Mouse (Mus musculus) midbrain, embryonic 13.5 days (tissue): ENCODE results near the gene Sorbs1. TPM values are rescaled to one million over a fixed set of nuclear protein-coding genes. Genes with fewer than 3 reads are reported as not detected.

Source experiments
- ATAC-seq: fragments of 200-750 bp; cut with Nextera tagmentation; 2 replicates; pipeline ENCODE4 v1.8.0; 2017; ENCODE audit warnings: mild to moderate bottlenecking, moderate TSS enrichment, moderate library complexity
- H3K27ac ChIP-seq: fragments of 300-500 bp; sonication (generic); 2 replicates; pipeline ENCODE4 v1.5.1; 2015; ENCODE audit warnings: inconsistent platforms, mild to moderate bottlenecking, moderate library complexity
- H3K27me3 ChIP-seq: fragments of 300-500 bp; sonication (generic); 2 replicates; pipeline ENCODE4 v1.6.1; 2015; ENCODE audit warnings: mild to moderate bottlenecking, inconsistent platforms
- H3K36me3 ChIP-seq: fragments of 300-500 bp; sonication (generic); 2 replicates; pipeline ENCODE4 v1.6.1; 2015; ENCODE audit warnings: mild to moderate bottlenecking, inconsistent platforms
- H3K4me1 ChIP-seq: fragments of 300-500 bp; sonication (generic); replicated peaks from 2 replicates; pipeline ENCODE4 v1.6.1; 2015; ENCODE audit warnings: inconsistent platforms
- H3K4me2 ChIP-seq: fragments of 300-500 bp; sonication (generic); replicated peaks from 2 replicates; pipeline ENCODE4 v1.6.1; 2015; ENCODE audit warnings: moderate library complexity, mild to moderate bottlenecking, inconsistent platforms
- H3K4me3 ChIP-seq: fragments of 300-500 bp; sonication (generic); replicated peaks from 2 replicates; pipeline ENCODE4 v1.5.1; 2015; ENCODE audit warnings: mild to moderate bottlenecking, inconsistent platforms
- H3K9ac ChIP-seq: fragments of 300-500 bp; sonication (generic); replicated peaks from 2 replicates; pipeline ENCODE4 v1.6.1; 2015; ENCODE audit warnings: mild to moderate bottlenecking, inconsistent platforms
- H3K9me3 ChIP-seq: fragments of 300-500 bp; sonication (generic); 2 replicates; pipeline ENCODE4 v1.6.1; 2016; ENCODE audit warnings: mild to moderate bottlenecking, inconsistent platforms
- WGBS: fragments of 180-500 bp; shearing (Covaris S2); methylation state at CpG from one replicate; pipeline ENCODE4 v1.1.7; 2015; 5-methylcytosine and 5-hydroxymethylcytosine counted together
- polyA plus RNA-seq: library from polyadenylated mRNA; unstranded; fragments of >200 nt; fragmentation: Nextera tagmentation; extraction: Ambion mirVana; gene quantifications from 2 replicates; pipeline ENCODE4 v1.2.1, GENCODE M21; 2015

The Sorbs1 gene
- polyA plus RNA-seq, 1 experiment from 2014 or later, result 78.7 TPM

GRCm38 (mm10) chr19:40275401-40276188 is 238.0 kb downstream of the Sorbs1 start:
- Histone ChIP-seq H3K9ac (no peak overlapping the region), H3K36me3 (no peaks in the 10 kb centered on the region), H3K4me1 (peaks cover 11% of the 10 kb centered on the region), H3K9me3 (no peaks in the 10 kb centered on the region), H3K4me3 (no peak overlapping the region), H3K27ac (no peak overlapping the region), H3K27me3 (peaks cover 27% of the 10 kb centered on the region), H3K4me2 (no peak overlapping the region)
- no peak for ATAC-seq
- 90% methylated on average over 14 of the region's 14 CpGs for WGBS

- Histone ChIP-seq H3K27me3 (peaks cover 39% of the 10 kb centered on the region), H3K27ac (no peak overlapping the region), H3K9me3 (no peaks in the 10 kb centered on the region), H3K9ac (no peak overlapping the region), H3K4me3 (no peak overlapping the region), H3K4me1 (peaks cover 16% of the 10 kb centered on the region), H3K36me3 (no peaks in the 10 kb centered on the region), H3K4me2 (no peak overlapping the region)
- no peak for ATAC-seq
- WGBS, result 6% methylated on average over 13 of the region's 13 CpGs
These were observed 240.9 kb downstream of the Sorbs1 start for GRCm38 (mm10) chr19:40272674-40273073.

GRCm38 (mm10) chr19:40271308-40271892 is 242.2 kb downstream of the Sorbs1 start, which contains the start of gene Pdlim1:
Gene Pdlim1, minus strand, starts transcription at chr19:40271842.
- Histone ChIP-seq H3K36me3 (no peaks in the 10 kb centered on the region), H3K27me3 (peaks cover 39% of the 10 kb centered on the region), H3K4me1 (peaks cover 16% of the 10 kb centered on the region), H3K4me2 (peak within 1 kb of the TSS; percentile 79), H3K9ac (peak within 1 kb of the TSS; percentile 56; the same call in 1 of the 2 replicates), H3K9me3 (no peaks in the 10 kb centered on the region), H3K27ac (no peak within 1 kb of the TSS), H3K4me3 (peak within 1 kb of the TSS; percentile 50)
- peak; percentile 80 for ATAC-seq
- under 1% methylated on average over 54 of the region's 54 CpGs for WGBS

DNA sequence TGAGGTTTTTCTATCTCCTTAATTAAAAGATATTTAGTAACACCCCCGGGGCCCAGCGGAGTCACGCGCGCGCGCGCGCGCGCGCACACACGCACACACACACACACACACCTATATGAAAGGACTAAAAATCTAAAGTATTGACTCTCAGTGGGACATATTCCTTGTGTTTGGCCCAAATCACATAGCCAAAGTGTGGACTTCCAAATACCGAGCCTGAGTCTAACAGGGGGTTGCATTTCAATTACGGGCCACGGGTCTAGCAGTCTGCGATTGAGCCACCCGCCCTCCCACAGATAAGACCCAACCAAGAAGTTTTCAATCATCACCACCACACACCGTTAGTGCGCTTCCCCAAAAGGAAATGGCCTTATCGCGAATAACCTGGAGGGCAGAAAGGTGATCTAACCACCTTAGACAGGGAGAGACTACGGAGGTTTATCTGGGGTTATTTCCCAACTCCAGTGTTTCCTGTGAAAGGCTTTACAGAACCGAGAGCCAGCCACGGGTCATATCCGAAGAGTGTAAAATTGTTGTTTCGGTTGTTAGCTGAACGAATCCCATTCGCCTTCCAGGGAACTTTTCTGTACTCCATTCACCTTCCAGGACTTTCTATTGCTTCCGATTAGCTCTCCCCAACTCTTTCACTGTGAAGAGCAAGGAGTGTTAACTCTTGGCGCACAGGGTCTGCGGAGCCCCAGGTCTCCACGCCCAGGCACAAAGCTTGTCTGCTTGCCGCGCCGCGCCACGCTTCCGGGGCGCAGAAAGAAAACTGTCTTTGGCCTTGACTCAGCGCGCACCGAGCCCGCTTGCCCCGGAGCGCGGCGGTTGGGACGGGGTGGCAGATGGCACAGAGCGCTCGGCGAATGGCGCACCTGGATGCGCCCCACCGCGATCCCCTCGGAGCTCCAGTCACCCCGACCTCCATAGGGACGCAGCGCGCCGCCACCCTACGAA is 242.9 kb downstream of the Sorbs1 start:
- ATAC-seq, result peak; percentile 57
- Histone ChIP-seq H3K4me3 (peak overlapping the region; percentile 50), H3K4me2 (peak overlapping the region; percentile 79), H3K27me3 (peaks cover 39% of the 10 kb centered on the region), H3K9me3 (no peaks in the 10 kb centered on the region), H3K36me3 (no peaks in the 10 kb centered on the region), H3K27ac (no peak overlapping the region), H3K4me1 (peaks cover 16% of the 10 kb centered on the region), H3K9ac (peak overlapping the region; percentile 56; the same call in 1 of the 2 replicates)
- 8% methylated on average over 63 of the region's 63 CpGs for WGBS

DNA sequence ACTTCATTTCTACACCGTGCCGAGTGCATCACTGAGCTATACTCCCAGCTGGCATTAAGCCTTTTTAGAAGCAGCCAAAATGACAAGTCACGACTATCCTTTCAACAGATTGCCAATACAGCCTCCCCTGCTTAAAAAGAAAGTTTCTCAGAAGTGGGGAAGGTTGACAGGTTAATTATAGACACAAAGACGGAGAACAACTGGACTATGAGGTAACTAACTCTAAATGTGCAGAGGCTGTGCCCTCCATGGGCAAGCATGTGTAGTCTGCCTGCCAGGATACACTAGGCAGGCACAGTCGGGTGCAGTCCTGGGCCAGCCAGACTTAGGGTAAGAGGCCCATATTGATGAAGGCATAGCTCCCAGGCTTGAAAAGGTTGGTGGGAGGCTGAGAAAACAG is 244.1 kb downstream of the Sorbs1 start:
- Histone ChIP-seq H3K9me3 (no peaks in the 10 kb centered on the region), H3K27ac (no peak overlapping the region), H3K4me3 (no peak overlapping the region), H3K27me3 (peaks cover 39% of the 10 kb centered on the region), H3K9ac (no peak overlapping the region), H3K4me1 (peaks cover 16% of the 10 kb centered on the region), H3K36me3 (no peaks in the 10 kb centered on the region), H3K4me2 (no peak overlapping the region)
- 69% methylated on average over 5 of the region's 5 CpGs for WGBS
- ATAC-seq, result no peak

DNA sequence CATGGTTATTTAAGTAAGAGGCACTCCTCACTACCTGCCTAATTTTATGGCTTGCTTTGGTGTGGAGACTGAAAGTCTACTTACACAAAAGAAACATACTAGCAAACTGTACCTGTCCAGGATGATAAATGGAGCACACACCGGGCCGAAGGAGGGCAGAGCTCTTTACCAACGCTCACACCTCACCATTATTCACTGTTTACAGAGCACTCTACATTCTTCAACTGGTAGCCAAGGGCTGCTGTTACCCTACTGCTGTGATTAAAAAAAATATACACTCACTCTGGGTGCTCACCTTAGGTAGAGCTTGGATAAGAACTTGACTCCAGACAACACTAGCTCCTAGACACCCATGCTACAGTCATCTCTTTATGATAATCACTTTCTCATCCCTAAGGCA is 245.1 kb downstream of the Sorbs1 start:
- Histone ChIP-seq H3K36me3 (no peaks in the 10 kb centered on the region), H3K27me3 (peaks cover 39% of the 10 kb centered on the region), H3K27ac (no peak overlapping the region), H3K4me1 (peaks cover 16% of the 10 kb centered on the region), H3K9ac (no peak overlapping the region), H3K9me3 (no peaks in the 10 kb centered on the region), H3K4me2 (no peak overlapping the region), H3K4me3 (no peak overlapping the region)
- ATAC-seq, result no peak
- 93% methylated on average over 3 of the region's 3 CpGs for WGBS

GRCm38 (mm10) chr19:40267380-40267779 is 246.2 kb downstream of the Sorbs1 start:
- Histone ChIP-seq H3K36me3 (no peaks in the 10 kb centered on the region), H3K9ac (no peak overlapping the region), H3K27ac (no peak overlapping the region), H3K9me3 (no peaks in the 10 kb centered on the region), H3K4me3 (no peak overlapping the region), H3K27me3 (peaks cover 30% of the 10 kb centered on the region), H3K4me2 (no peak overlapping the region), H3K4me1 (peaks cover 16% of the 10 kb centered on the region)
- no peak for ATAC-seq
- WGBS, result 97% methylated on average over 1 of the region's 1 CpGs

DNA sequence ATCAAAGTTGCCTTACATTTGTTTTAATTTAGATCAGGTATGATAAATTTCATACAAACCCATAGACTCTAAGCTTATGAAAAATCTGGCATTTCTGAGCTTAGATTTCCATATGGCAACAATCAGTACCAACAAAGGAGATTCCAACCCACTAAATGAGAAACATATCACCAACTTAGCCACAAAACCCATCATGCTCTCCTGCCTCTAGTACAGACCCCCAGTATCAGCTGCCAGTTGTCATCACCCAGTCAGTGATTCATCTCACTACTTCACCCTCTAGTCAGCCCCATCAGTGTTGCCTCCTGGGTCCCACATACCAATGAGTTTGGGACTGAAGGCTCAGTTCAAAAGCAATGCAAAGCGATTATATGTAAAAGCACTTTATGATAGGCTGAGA is 254.1 kb downstream of the Sorbs1 start:
- Histone ChIP-seq H3K36me3 (no peaks in the 10 kb centered on the region), H3K4me2 (no peak overlapping the region), H3K27me3 (no peaks in the 10 kb centered on the region), H3K4me1 (no peaks in the 10 kb centered on the region), H3K27ac (no peak overlapping the region), H3K4me3 (no peak overlapping the region), H3K9me3 (no peaks in the 10 kb centered on the region), H3K9ac (no peak overlapping the region)
- no peak for ATAC-seq
- 90% methylated on average over 1 of the region's 1 CpGs for WGBS

- no peak overlapping the region for H3K4me2 ChIP-seq
- H3K4me3 ChIP-seq, result no peak overlapping the region
- H3K27me3 ChIP-seq, result no peaks in the 10 kb centered on the region
- H3K9ac ChIP-seq, result no peak overlapping the region
- no peaks in the 10 kb centered on the region for H3K4me1 ChIP-seq
- no peak overlapping the region for H3K27ac ChIP-seq
- WGBS, result 70% methylated on average over 4 of the region's 4 CpGs
- no peaks in the 10 kb centered on the region for H3K9me3 ChIP-seq
- no peak for ATAC-seq
- no peaks in the 10 kb centered on the region for H3K36me3 ChIP-seq
These were observed 256.2 kb downstream of the Sorbs1 start for GRCm38 (mm10) chr19:40257396-40257795.

- WGBS, result 79% methylated on average over 2 of the region's 2 CpGs
- H3K9me3 ChIP-seq, result no peaks in the 10 kb centered on the region
- no peak for ATAC-seq
These were observed 257.1 kb downstream of the Sorbs1 start for GRCm38 (mm10) chr19:40256376-40257050.

DNA sequence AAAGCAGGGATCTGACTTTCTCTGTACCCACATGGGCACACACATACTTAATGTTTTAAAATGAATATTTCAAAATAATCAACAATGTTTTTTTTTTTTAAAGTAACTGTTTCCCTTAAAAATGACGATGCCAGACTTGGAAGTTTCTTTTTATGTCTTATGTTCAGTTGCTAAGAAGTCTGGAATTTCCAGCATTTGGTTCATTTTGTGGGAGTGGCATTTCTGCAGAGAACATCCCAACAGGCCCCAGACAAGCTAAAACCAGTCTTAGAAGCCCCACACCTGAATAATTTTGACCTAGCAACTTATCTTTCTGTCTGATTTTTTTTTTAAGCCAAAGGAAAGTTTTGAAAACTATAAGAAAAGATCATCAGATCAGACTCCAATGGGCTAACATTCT is 258.0 kb downstream of the Sorbs1 start:
- no peak overlapping the region for H3K9ac ChIP-seq
- 82% methylated on average over 1 of the region's 1 CpGs for WGBS

More at GRCm38 (mm10) chr19:40256376-40257050, 257.1 kb downstream of the Sorbs1 start:
- H3K27me3 ChIP-seq, result no peaks in the 10 kb centered on the region
- no peak overlapping the region for H3K27ac ChIP-seq
- H3K9ac ChIP-seq, result no peak overlapping the region
- H3K4me1 ChIP-seq, result no peaks in the 10 kb centered on the region
- H3K36me3 ChIP-seq, result no peaks in the 10 kb centered on the region
- H3K4me2 ChIP-seq, result no peak overlapping the region
- H3K4me3 ChIP-seq, result no peak overlapping the region

More for the DNA sequence above, 258.0 kb downstream of the Sorbs1 start:
- no peaks in the 10 kb centered on the region for H3K9me3 ChIP-seq
- ATAC-seq, result no peak
- H3K27ac ChIP-seq, result no peak overlapping the region
- H3K27me3 ChIP-seq, result no peaks in the 10 kb centered on the region
- no peaks in the 10 kb centered on the region for H3K4me1 ChIP-seq
- no peaks in the 10 kb centered on the region for H3K36me3 ChIP-seq
- H3K4me2 ChIP-seq, result no peak overlapping the region
- H3K4me3 ChIP-seq, result no peak overlapping the region
